15 mouse cellular contexts compared by ENCODE assay signal in genomic region chr7:4777851-4778637, GRCm38 (mm10). TPM values are rescaled to one million over a fixed set of nuclear protein-coding genes. Genes with fewer than 3 reads are reported as not detected.
DNase-seq lines count a peak whose midpoint lies in the region; ATAC-seq and TF ChIP-seq lines count a peak whose summit lies in the region.
"Had no signal": no experiment of that assay in that cellular context is flagged by ENCODE, and none has a peak within 500 bp of the region (broad histone marks: within the 10 kb centered on the region; RNA-seq: fewer than 3 reads in every experiment).

No protein-coding gene starts in this region.

- TF ChIP-seq CTCF in hindbrain, postnatal 0 days (IDR thresholded peaks at IDR 0.05; ENCODE audit: low read depth), result no peak

- peaks cover 76% of the 10 kb centered on the region for H3K27me3 ChIP-seq in hindbrain, embryonic 12.5 days
- H3K27me3 ChIP-seq in hindbrain, postnatal 0 days (ENCODE audit: insufficient read depth, low read length), result peaks cover 34% of the 10 kb centered on the region
- H3K27me3 ChIP-seq in neural tube, embryonic 11.5 days (ENCODE audit: control insufficient read depth, insufficient read depth, low read length), result peaks cover 42% of the 10 kb centered on the region
- H3K27me3 ChIP-seq in neural tube, embryonic 15.5 days (replicated peaks), result peaks cover 72% of the 10 kb centered on the region
- H3K27me3 ChIP-seq in hindbrain, embryonic 15.5 days, result peaks cover 65% of the 10 kb centered on the region
- H3K27me3 ChIP-seq in neural tube, embryonic 13.5 days, result peaks cover 89% of the 10 kb centered on the region

- no peaks in the 10 kb centered on the region for H3K9me3 ChIP-seq in hindbrain, embryonic 12.5 days (replicated peaks)
- H3K9me3 ChIP-seq in hindbrain, postnatal 0 days (ENCODE audit: low read length), result no peaks in the 10 kb centered on the region
- H3K9me3 ChIP-seq in neural tube, embryonic 11.5 days (ENCODE audit: control insufficient read depth, low read length), result no peaks in the 10 kb centered on the region
- no peaks in the 10 kb centered on the region for H3K9me3 ChIP-seq in neural tube, embryonic 15.5 days (replicated peaks)
- H3K9me3 ChIP-seq in hindbrain, embryonic 15.5 days, result no peaks in the 10 kb centered on the region
- no peaks in the 10 kb centered on the region for H3K9me3 ChIP-seq in neural tube, embryonic 13.5 days

- 3% methylated on average over 20 of the region's 20 CpGs for WGBS in hindbrain, embryonic 12.5 days
- WGBS in hindbrain, postnatal 0 days, result 5% methylated on average over 19 of the region's 20 CpGs
- WGBS in neural tube, embryonic 11.5 days, result 8% methylated on average over 18 of the region's 20 CpGs
- WGBS in neural tube, embryonic 15.5 days, result 4% methylated on average over 14 of the region's 20 CpGs
- WGBS in hindbrain, embryonic 15.5 days, result 4% methylated on average over 19 of the region's 20 CpGs
- WGBS in neural tube, embryonic 13.5 days, result 4% methylated on average over 20 of the region's 20 CpGs

- H3K4me1 ChIP-seq in hindbrain, embryonic 12.5 days, result peaks cover 15% of the 10 kb centered on the region
- 0 out of 2 replicates have a peak, but pooled peaks cover 3% of the 10 kb centered on the region for H3K4me1 ChIP-seq in hindbrain, postnatal 0 days (ENCODE audit: insufficient read depth, low read length)
- H3K4me1 ChIP-seq in neural tube, embryonic 11.5 days (ENCODE audit: control insufficient read depth, insufficient read depth, low read length), result no peaks in the 10 kb centered on the region
- H3K4me1 ChIP-seq in neural tube, embryonic 15.5 days, result peaks cover 10% of the 10 kb centered on the region
- peaks cover 10% of the 10 kb centered on the region for H3K4me1 ChIP-seq in hindbrain, embryonic 15.5 days (replicated peaks)
- peaks cover 14% of the 10 kb centered on the region for H3K4me1 ChIP-seq in neural tube, embryonic 13.5 days (replicated peaks)

- no peak for ATAC-seq in hindbrain, embryonic 12.5 days (ENCODE audit: low FRiP score)
- no peak for ATAC-seq in hindbrain, postnatal 0 days
- peak; percentile 5; the same call in 1 of the 2 replicates for ATAC-seq in neural tube, embryonic 11.5 days (ENCODE audit: insufficient read depth, low FRiP score, low TSS enrichment)
- ATAC-seq in neural tube, embryonic 15.5 days (ENCODE audit: low FRiP score), result no peak
- ATAC-seq in hindbrain, embryonic 15.5 days (ENCODE audit: low FRiP score, low read depth), result peak; percentile 24; the same call in 1 of the 2 replicates
- no peak for ATAC-seq in neural tube, embryonic 13.5 days (ENCODE audit: low read depth)
- no peak for ATAC-seq in erythroblast, adult 5-6 weeks (replicated peaks; ENCODE audit: low FRiP score, poor library complexity, severe bottlenecking)

- H3K4me3 ChIP-seq in hindbrain, embryonic 12.5 days, result no peak overlapping the region
- no peak overlapping the region for H3K4me3 ChIP-seq in hindbrain, postnatal 0 days (ENCODE audit: low read length)
- no peak overlapping the region for H3K4me3 ChIP-seq in neural tube, embryonic 11.5 days (ENCODE audit: low read depth, low read length)
- H3K4me3 ChIP-seq in neural tube, embryonic 15.5 days (replicated peaks), result no peak overlapping the region
- H3K4me3 ChIP-seq in hindbrain, embryonic 15.5 days, result peak overlapping the region; percentile 34
- H3K4me3 ChIP-seq in neural tube, embryonic 13.5 days, result no peak overlapping the region

- peak overlapping the region; percentile 36 for H3K9ac ChIP-seq in hindbrain, embryonic 12.5 days
- H3K9ac ChIP-seq in hindbrain, postnatal 0 days (replicated peaks; ENCODE audit: low read length), result no peak overlapping the region
- no peak overlapping the region; the same call in 1 of the 2 replicates for H3K9ac ChIP-seq in neural tube, embryonic 11.5 days (ENCODE audit: low read length)
- no peak overlapping the region for H3K9ac ChIP-seq in neural tube, embryonic 15.5 days (replicated peaks)
- no peak overlapping the region for H3K9ac ChIP-seq in hindbrain, embryonic 15.5 days
- peak overlapping the region; percentile 53; the same call in 1 of the 2 replicates for H3K9ac ChIP-seq in neural tube, embryonic 13.5 days

- no peak overlapping the region for H3K27ac ChIP-seq in hindbrain, embryonic 12.5 days
- H3K27ac ChIP-seq in hindbrain, postnatal 0 days, result no peak overlapping the region
- H3K27ac ChIP-seq in neural tube, embryonic 11.5 days (ENCODE audit: low read depth, low read length), result no peak overlapping the region
- no peak overlapping the region for H3K27ac ChIP-seq in neural tube, embryonic 15.5 days (replicated peaks)
- H3K27ac ChIP-seq in hindbrain, embryonic 15.5 days (replicated peaks), result no peak overlapping the region
- no peak overlapping the region for H3K27ac ChIP-seq in neural tube, embryonic 13.5 days (replicated peaks)
- H3K27ac ChIP-seq: macrophage had no signal

- peak overlapping the region; percentile 51 for H3K4me2 ChIP-seq in hindbrain, embryonic 12.5 days (replicated peaks)
- H3K4me2 ChIP-seq in hindbrain, postnatal 0 days (ENCODE audit: low read depth, low read length), result no peak overlapping the region
- H3K4me2 ChIP-seq in neural tube, embryonic 11.5 days (ENCODE audit: low read depth), result no peak overlapping the region; the same call in 1 of the 2 replicates
- H3K4me2 ChIP-seq in neural tube, embryonic 15.5 days, result no peak overlapping the region
- H3K4me2 ChIP-seq in hindbrain, embryonic 15.5 days, result no peak overlapping the region
- H3K4me2 ChIP-seq in neural tube, embryonic 13.5 days, result peak overlapping the region; percentile 52; the same call in 1 of the 2 replicates

- DNase-seq in hindbrain, postnatal 0 days (ENCODE audit: low spot score), result no peak
- DNase-seq in neural tube, embryonic 11.5 days (ENCODE audit: low spot score), result no peak
- DNase-seq: cerebellum, adult 8-10 months had no signal

- H3K36me3 ChIP-seq in hindbrain, embryonic 12.5 days, result no peaks in the 10 kb centered on the region
- no peaks in the 10 kb centered on the region for H3K36me3 ChIP-seq in hindbrain, postnatal 0 days (ENCODE audit: insufficient read depth, low read length)
- H3K36me3 ChIP-seq in neural tube, embryonic 11.5 days (ENCODE audit: control insufficient read depth, insufficient read depth, low read length), result no peaks in the 10 kb centered on the region
- H3K36me3 ChIP-seq in neural tube, embryonic 15.5 days, result no peaks in the 10 kb centered on the region
- no peaks in the 10 kb centered on the region for H3K36me3 ChIP-seq in hindbrain, embryonic 15.5 days
- no peaks in the 10 kb centered on the region for H3K36me3 ChIP-seq in neural tube, embryonic 13.5 days

RNA-seq across cellular contexts. Expression of gene Il11, which starts 4.6 kb away (rescaled TPM):
- polyA plus RNA-seq in hindbrain, embryonic 12.5 days (2016; fragmentation: Nextera tagmentation; extraction: Ambion mirVana), result 0.34 TPM in 1 of 2 replicates, not detected in the other
- total RNA-seq in hindbrain, postnatal 0 days (2014; rRNA removed), result 2.0 TPM in 1 of 2 replicates, not detected in the other
- 1.1 and 1.3 TPM in 2 replicates for polyA plus RNA-seq in hindbrain, postnatal 0 days (2015; fragmentation: Nextera tagmentation; extraction: Ambion mirVana)
- polyA plus RNA-seq in neural tube, embryonic 11.5 days (2014; fragmentation: Nextera tagmentation; extraction: Ambion mirVana), result 0.16 TPM in 1 of 2 replicates, not detected in the other
- 0.90 and 1.0 TPM in 2 replicates for polyA plus RNA-seq in neural tube, embryonic 15.5 days (2015; fragmentation: Nextera tagmentation; extraction: Ambion mirVana)
- 0.87 and 1.1 TPM in 2 replicates for polyA plus RNA-seq in hindbrain, embryonic 15.5 days (2015; fragmentation: Nextera tagmentation; extraction: Ambion mirVana)
- 0.46 and 0.91 TPM in 2 replicates for polyA plus RNA-seq in neural tube, embryonic 13.5 days (2015; fragmentation: Nextera tagmentation; extraction: Ambion mirVana)
- not detected in 2 replicates for total RNA-seq in erythroblast, adult 5-6 weeks (2015; ENCODE audit: low replicate concordance)
- not detected in 2 replicates for total RNA-seq in erythroblast, adult 5-6 weeks (2017; ENCODE audit: low replicate concordance)
- total RNA-seq: granulocyte monocyte progenitor cell, adult 5-6 weeks had no signal
- polyA plus RNA-seq: liver, embryonic 16.5 days; macrophage had no signal

RNA-seq across cellular contexts. Expression of gene Tmem190, which starts 4.7 kb away (rescaled TPM):
- not detected in 2 replicates for polyA plus RNA-seq in hindbrain, embryonic 12.5 days (2016; fragmentation: Nextera tagmentation; extraction: Ambion mirVana)
- total RNA-seq in hindbrain, postnatal 0 days (2014; rRNA removed), result not detected in 2 replicates
- polyA plus RNA-seq in hindbrain, postnatal 0 days (2015; fragmentation: Nextera tagmentation; extraction: Ambion mirVana), result 0.53 TPM in 1 of 2 replicates, not detected in the other
- not detected in 2 replicates for polyA plus RNA-seq in neural tube, embryonic 11.5 days (2014; fragmentation: Nextera tagmentation; extraction: Ambion mirVana)
- not detected in 2 replicates for polyA plus RNA-seq in neural tube, embryonic 15.5 days (2015; fragmentation: Nextera tagmentation; extraction: Ambion mirVana)
- not detected in 2 replicates for polyA plus RNA-seq in hindbrain, embryonic 15.5 days (2015; fragmentation: Nextera tagmentation; extraction: Ambion mirVana)
- not detected in 2 replicates for polyA plus RNA-seq in neural tube, embryonic 13.5 days (2015; fragmentation: Nextera tagmentation; extraction: Ambion mirVana)
- total RNA-seq in erythroblast, adult 5-6 weeks (2015; ENCODE audit: low replicate concordance), result not detected in 2 replicates
- not detected in 2 replicates for total RNA-seq in erythroblast, adult 5-6 weeks (2017; ENCODE audit: low replicate concordance)
- total RNA-seq: adrenal gland, adult 2 months; CH12.LX; granulocyte monocyte progenitor cell, adult 5-6 weeks; hematopoietic stem cell, adult 5-6 weeks had no signal
- polyA plus RNA-seq: adrenal gland, adult 2 months; liver, embryonic 16.5 days; macrophage; thymus, adult 2 months had no signal

RNA-seq across cellular contexts. Expression of gene Fam71e2, which starts 6.9 kb away (rescaled TPM):
- polyA plus RNA-seq in hindbrain, embryonic 12.5 days (2016; fragmentation: Nextera tagmentation; extraction: Ambion mirVana), result not detected in 2 replicates
- not detected in 2 replicates for total RNA-seq in hindbrain, postnatal 0 days (2014; rRNA removed)
- not detected in 2 replicates for polyA plus RNA-seq in hindbrain, postnatal 0 days (2015; fragmentation: Nextera tagmentation; extraction: Ambion mirVana)
- not detected in 2 replicates for polyA plus RNA-seq in neural tube, embryonic 11.5 days (2014; fragmentation: Nextera tagmentation; extraction: Ambion mirVana)
- polyA plus RNA-seq in neural tube, embryonic 15.5 days (2015; fragmentation: Nextera tagmentation; extraction: Ambion mirVana), result not detected in 2 replicates
- not detected in 2 replicates for polyA plus RNA-seq in hindbrain, embryonic 15.5 days (2015; fragmentation: Nextera tagmentation; extraction: Ambion mirVana)
- polyA plus RNA-seq in neural tube, embryonic 13.5 days (2015; fragmentation: Nextera tagmentation; extraction: Ambion mirVana), result not detected in 2 replicates
- not detected in 2 replicates for total RNA-seq in erythroblast, adult 5-6 weeks (2015; ENCODE audit: low replicate concordance)
- not detected in 2 replicates for total RNA-seq in erythroblast, adult 5-6 weeks (2017; ENCODE audit: low replicate concordance)
- total RNA-seq: adrenal gland, adult 2 months; CH12.LX; granulocyte monocyte progenitor cell, adult 5-6 weeks; hematopoietic stem cell, adult 5-6 weeks had no signal
- polyA plus RNA-seq: adrenal gland, adult 2 months; liver, embryonic 16.5 days; macrophage had no signal

RNA-seq across cellular contexts. Expression of gene Tmem238, which starts 11.4 kb away (rescaled TPM):
- polyA plus RNA-seq in hindbrain, embryonic 12.5 days (2016; fragmentation: Nextera tagmentation; extraction: Ambion mirVana), result 2.9 and 4.0 TPM in 2 replicates
- total RNA-seq in hindbrain, postnatal 0 days (2014; rRNA removed), result 13.7 and 13.9 TPM in 2 replicates
- 16.8 and 18.2 TPM in 2 replicates for polyA plus RNA-seq in hindbrain, postnatal 0 days (2015; fragmentation: Nextera tagmentation; extraction: Ambion mirVana)
- 1.7 and 2.2 TPM in 2 replicates for polyA plus RNA-seq in neural tube, embryonic 11.5 days (2014; fragmentation: Nextera tagmentation; extraction: Ambion mirVana)
- polyA plus RNA-seq in neural tube, embryonic 15.5 days (2015; fragmentation: Nextera tagmentation; extraction: Ambion mirVana), result 6.8 and 9.9 TPM in 2 replicates
- polyA plus RNA-seq in hindbrain, embryonic 15.5 days (2015; fragmentation: Nextera tagmentation; extraction: Ambion mirVana), result 5.9 and 6.3 TPM in 2 replicates
- polyA plus RNA-seq in neural tube, embryonic 13.5 days (2015; fragmentation: Nextera tagmentation; extraction: Ambion mirVana), result 2.9 and 3.8 TPM in 2 replicates
- 4.0 and 7.5 TPM in 2 replicates for total RNA-seq in erythroblast, adult 5-6 weeks (2015; ENCODE audit: low replicate concordance)
- total RNA-seq in erythroblast, adult 5-6 weeks (2017; ENCODE audit: low replicate concordance), result 0.17 and 1.1 TPM in 2 replicates

RNA-seq across cellular contexts. Expression of gene Rpl28, which starts 14.6 kb away (rescaled TPM):
- 290 and 306 TPM in 2 replicates for polyA plus RNA-seq in hindbrain, embryonic 12.5 days (2016; fragmentation: Nextera tagmentation; extraction: Ambion mirVana)
- total RNA-seq in hindbrain, postnatal 0 days (2014; rRNA removed), result 145 and 147 TPM in 2 replicates
- polyA plus RNA-seq in hindbrain, postnatal 0 days (2015; fragmentation: Nextera tagmentation; extraction: Ambion mirVana), result 304 and 315 TPM in 2 replicates
- polyA plus RNA-seq in neural tube, embryonic 11.5 days (2014; fragmentation: Nextera tagmentation; extraction: Ambion mirVana), result 157 and 169 TPM in 2 replicates
- polyA plus RNA-seq in neural tube, embryonic 15.5 days (2015; fragmentation: Nextera tagmentation; extraction: Ambion mirVana), result 224 and 255 TPM in 2 replicates
- 212 and 228 TPM in 2 replicates for polyA plus RNA-seq in hindbrain, embryonic 15.5 days (2015; fragmentation: Nextera tagmentation; extraction: Ambion mirVana)
- polyA plus RNA-seq in neural tube, embryonic 13.5 days (2015; fragmentation: Nextera tagmentation; extraction: Ambion mirVana), result 194 and 230 TPM in 2 replicates
- total RNA-seq in erythroblast, adult 5-6 weeks (2015; ENCODE audit: low replicate concordance), result 304 and 336 TPM in 2 replicates
- total RNA-seq in erythroblast, adult 5-6 weeks (2017; ENCODE audit: low replicate concordance), result 65.4 and 203 TPM in 2 replicates

Comparison
In these comparisons a context has a peak if more than half of its experiments do, and no peak if none do; other contexts are left out.
1. ATAC-seq: peak in neural tube, embryonic 11.5 days (single experiment) and hindbrain, embryonic 15.5 days (single experiment); none in hindbrain, embryonic 12.5 days (single experiment), hindbrain, postnatal 0 days (single experiment), neural tube, embryonic 15.5 days (single experiment), neural tube, embryonic 13.5 days (single experiment) and erythroblast, adult 5-6 weeks (single experiment).
2. H3K4me2 ChIP-seq: peak in hindbrain, embryonic 12.5 days (single experiment) and neural tube, embryonic 13.5 days (single experiment); none in hindbrain, postnatal 0 days (single experiment), neural tube, embryonic 11.5 days (single experiment), neural tube, embryonic 15.5 days (single experiment) and hindbrain, embryonic 15.5 days (single experiment).
3. H3K9ac ChIP-seq: peak in hindbrain, embryonic 12.5 days (single experiment) and neural tube, embryonic 13.5 days (single experiment); none in hindbrain, postnatal 0 days (single experiment), neural tube, embryonic 11.5 days (single experiment), neural tube, embryonic 15.5 days (single experiment) and hindbrain, embryonic 15.5 days (single experiment).